Mouse (Mus musculus) liver, adult 2 months (tissue): Measurements from ENCODE around the gene Cops7a.

Experiments used
- CTCF ChIP-seq: fragments of 200-500 bp; IDR thresholded peaks from 2 replicates; pipeline ENCODE4 v1.5.1; 2011; ENCODE audit warnings: low read depth, low read length, control low read depth
- POLR2A ChIP-seq: fragments of 200-500 bp; IDR thresholded peaks from 2 replicates; pipeline ENCODE4 v1.6.1; 2011; ENCODE audit warnings: low read length, control low read depth; ENCODE audit not compliant: insufficient read depth; ENCODE audit errors: extremely low read depth

DNA sequence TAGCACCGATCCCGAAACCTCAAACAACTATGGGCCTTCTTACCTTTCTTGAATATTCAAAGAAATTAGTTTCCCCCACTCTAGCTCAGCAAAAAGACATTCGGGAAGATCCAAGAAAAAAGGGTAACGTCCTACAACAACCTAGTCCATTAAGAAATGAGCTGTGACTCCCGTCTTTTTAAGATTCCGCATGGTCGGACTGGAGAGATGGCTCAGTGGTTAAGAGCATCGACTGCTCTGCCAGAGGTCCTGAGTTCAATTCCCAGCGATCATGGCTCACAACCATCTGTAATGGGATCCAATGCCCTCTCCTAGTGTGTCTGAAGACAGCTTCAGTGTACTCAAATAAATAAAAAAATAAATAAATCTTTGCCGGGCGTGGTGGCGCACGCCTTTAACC, 42.7 kb upstream of the Cops7a start:
- no peak for TF ChIP-seq POLR2A
- TF ChIP-seq CTCF, result no peak
